Mouse (Mus musculus) E14TG2a.4 (cell line): Measurements from ENCODE around the gene Cldn4.

Experiments
- CTCF ChIP-seq: conservative IDR thresholded peaks from 2 replicates; pipeline ENCODE4 v1.5.1; 2014; ENCODE audit warnings: low read length
- NANOG ChIP-seq: IDR thresholded peaks from 2 replicates; pipeline ENCODE4 v1.6.1; 2014; ENCODE audit warnings: borderline replicate concordance, low read length, mixed read lengths
- POU5F1 ChIP-seq: IDR thresholded peaks from 2 replicates; pipeline ENCODE4 v1.6.1; 2014; ENCODE audit warnings: low read length, borderline replicate concordance

DNA sequence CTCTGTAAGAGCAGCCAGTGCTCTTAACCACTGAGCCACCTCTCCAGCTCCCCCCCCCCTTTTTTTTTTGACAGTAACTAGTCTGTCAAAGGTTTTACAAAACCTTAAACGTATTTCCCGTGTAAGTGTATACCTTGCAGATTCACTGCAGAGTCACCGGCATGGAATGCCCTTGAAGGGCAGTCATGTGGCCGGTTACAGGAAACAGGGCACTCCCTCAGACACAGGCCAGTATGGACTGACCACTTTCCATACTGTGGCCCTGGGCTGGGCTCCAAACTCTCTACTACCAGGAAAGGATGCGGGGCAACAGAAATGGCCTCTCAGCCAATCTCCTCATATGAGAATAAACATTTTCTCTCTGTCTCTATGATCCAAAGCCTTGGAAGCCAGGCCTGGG, 8.8 kb upstream of the Cldn4 start:
- TF ChIP-seq CTCF (no peak), POU5F1 (no peak), NANOG (no peak)
